Mouse (Mus musculus): Measurements from ENCODE around the gene Shroom3.

Gene Shroom3

GRCm38 (mm10) chr5:92850925-92851324 is 167.7 kb downstream of the Shroom3 start:
- no peak for DNase-seq (ENCODE audit: low spot score in 2 of 2)

GRCm38 (mm10) chr5:92854983-92855382 is 171.7 kb downstream of the Shroom3 start:
- no peak for DNase-seq (ENCODE audit: low spot score in 2 of 2)

- peak in 1 of 2 experiments; percentile 30 for DNase-seq (ENCODE audit: low spot score in 2 of 2)
Measured at GRCm38 (mm10) chr5:92856346-92856745, 173.1 kb downstream of the Shroom3 start.

GRCm38 (mm10) chr5:92857177-92857576 is 173.9 kb downstream of the Shroom3 start:
- DNase-seq (ENCODE audit: low spot score in 2 of 2): peak in 1 of 2 experiments; percentile 50

- no peak for DNase-seq (ENCODE audit: low spot score in 2 of 2)
Measured at GRCm38 (mm10) chr5:92858104-92858503, 174.9 kb downstream of the Shroom3 start.

- no peak for DNase-seq (ENCODE audit: low spot score in 2 of 2)
Measured at GRCm38 (mm10) chr5:92858576-92858975, 175.3 kb downstream of the Shroom3 start.

- no peak for DNase-seq (ENCODE audit: low spot score in 2 of 2)
Measured at GRCm38 (mm10) chr5:92861416-92862112, 178.3 kb downstream of the Shroom3 start.

GRCm38 (mm10) chr5:92865090-92865489 is 181.9 kb downstream of the Shroom3 start:
- no peak for DNase-seq (ENCODE audit: low spot score in 2 of 2)

- no peak for DNase-seq (ENCODE audit: low spot score in 2 of 2)
Measured at GRCm38 (mm10) chr5:92866546-92866945, 183.3 kb downstream of the Shroom3 start.

GRCm38 (mm10) chr5:92867253-92867652 is 184.0 kb downstream of the Shroom3 start:
- no peak for DNase-seq (ENCODE audit: low spot score in 2 of 2)

- DNase-seq (ENCODE audit: low spot score in 2 of 2): no peak
Measured at GRCm38 (mm10) chr5:92868231-92868630, 185.0 kb downstream of the Shroom3 start.

GRCm38 (mm10) chr5:92871048-92871447 is 187.8 kb downstream of the Shroom3 start:
- DNase-seq (ENCODE audit: low spot score in 2 of 2): no peak

- DNase-seq (ENCODE audit: low spot score in 2 of 2): no peak
Measured at GRCm38 (mm10) chr5:92872182-92872581, 188.9 kb downstream of the Shroom3 start.

- DNase-seq (ENCODE audit: low spot score in 2 of 2): no peak
Measured at GRCm38 (mm10) chr5:92872991-92873390, 189.8 kb downstream of the Shroom3 start.

- no peak for DNase-seq (ENCODE audit: low spot score in 2 of 2)
Measured at GRCm38 (mm10) chr5:92873518-92873917, 190.3 kb downstream of the Shroom3 start.

- no peak for DNase-seq (ENCODE audit: low spot score in 2 of 2)
Measured at GRCm38 (mm10) chr5:92875836-92876235, 192.6 kb downstream of the Shroom3 start.

- no peak for DNase-seq (ENCODE audit: low spot score in 2 of 2)
Measured at GRCm38 (mm10) chr5:92877104-92877503, 193.9 kb downstream of the Shroom3 start.

- no peak for DNase-seq (ENCODE audit: low spot score in 2 of 2)
Measured at GRCm38 (mm10) chr5:92880393-92880792, 197.2 kb downstream of the Shroom3 start.

GRCm38 (mm10) chr5:92880893-92881292 is 197.7 kb downstream of the Shroom3 start:
- no peak for DNase-seq (ENCODE audit: low spot score in 2 of 2)

- DNase-seq (ENCODE audit: low spot score in 2 of 2): no peak
Measured at GRCm38 (mm10) chr5:92886141-92886540, 202.9 kb downstream of the Shroom3 start.

GRCm38 (mm10) chr5:92887501-92887900 is 204.3 kb downstream of the Shroom3 start:
- no peak for DNase-seq (ENCODE audit: low spot score in 2 of 2)

- DNase-seq (ENCODE audit: low spot score in 2 of 2): no peak
Measured at GRCm38 (mm10) chr5:92888628-92889241, 205.5 kb downstream of the Shroom3 start.

GRCm38 (mm10) chr5:92890902-92891301 is 207.7 kb downstream of the Shroom3 start:
- no peak for DNase-seq (ENCODE audit: low spot score in 2 of 2)

Measured in cerebellum, postnatal 4 days (tissue).